Mouse (Mus musculus) gonadal fat pad, adult 2 months (tissue): ENCODE measurements around the gene Prr11. TPM values are rescaled to one million over a fixed set of nuclear protein-coding genes. Genes with fewer than 3 reads are reported as not detected.

ENCODE experiments used
- DNase-seq: peaks from one replicate; pipeline ENCODE4 v3.0.0-alpha.2; 2012; ENCODE audit warnings: low read depth
- polyA plus RNA-seq: library from polyadenylated mRNA; depleted of rRNA; stranded (reverse); fragments of >200 nt; gene quantifications from 2 replicates; pipeline ENCODE4 v1.2.3, GENCODE M21; 2012; rRNA removed

Gene Prr11
- polyA plus RNA-seq, 1 experiment = 0.41 TPM

- DNase-seq = no peak
Measured at GRCm38 (mm10) chr11:87046968-87047367, 61.5 kb downstream of the Prr11 start.

- no peak for DNase-seq
Measured at GRCm38 (mm10) chr11:87043052-87043451, 65.5 kb downstream of the Prr11 start.

DNA sequence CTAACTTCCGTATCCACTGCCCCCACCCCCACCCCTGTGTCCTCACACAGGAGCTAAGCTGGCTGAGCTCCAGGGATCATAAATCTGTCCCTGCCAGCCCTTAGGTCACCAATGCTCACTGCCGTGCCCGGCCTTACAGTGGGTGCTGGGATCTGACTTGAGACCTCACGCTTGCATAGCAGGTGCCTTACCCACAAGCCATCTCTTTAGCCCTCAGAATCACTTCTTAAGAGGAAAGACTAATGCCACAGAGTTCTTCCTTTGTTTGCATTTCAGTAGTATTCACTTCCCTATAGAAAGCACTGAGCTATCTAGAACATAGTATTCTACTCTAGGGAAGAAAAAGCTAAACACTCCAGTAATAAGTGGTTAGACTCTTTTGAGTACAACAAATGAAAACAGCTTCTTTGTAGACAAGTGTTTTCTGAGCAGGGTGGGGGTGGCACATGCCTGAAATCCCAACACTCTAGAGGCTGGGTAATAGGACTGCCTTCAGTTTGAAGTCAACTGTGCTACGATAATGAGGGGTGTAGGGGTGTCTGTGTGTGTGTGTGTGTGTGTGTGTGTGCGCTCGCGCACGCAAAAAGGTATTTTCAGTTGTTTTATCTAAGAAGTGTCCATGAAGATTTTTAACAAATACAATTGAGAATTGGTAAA lies 69.1 kb downstream of the Prr11 start:
- no peak for DNase-seq

Other genes with a start within 250 kb of the Prr11 start
- gene Ypel2, start 115.0 kb downstream of the Prr11 start, polyA plus RNA-seq = 9.8 and 10.7 TPM in 2 replicates
- gene Gdpd1, start 34.6 kb downstream of the Prr11 start, polyA plus RNA-seq = 5.2 and 6.2 TPM in 2 replicates
- 9.0 and 10.1 TPM in 2 replicates for gene Smg8, start 21.9 kb downstream of the Prr11 start, polyA plus RNA-seq
- 3.2 and 3.8 TPM in 2 replicates for gene Ska2, start 526 bp upstream of the Prr11 start, polyA plus RNA-seq
- 4.8 and 6.8 TPM in 2 replicates for gene Trim37, start 18.4 kb upstream of the Prr11 start, polyA plus RNA-seq